Mouse (Mus musculus): ENCODE measurements around the gene Caprin1. TPM values are rescaled to one million over a fixed set of nuclear protein-coding genes. Genes with fewer than 3 reads are reported as not detected.

The Caprin1 gene
- polyA plus RNA-seq, 1 experiment from 2014 or later = 104 TPM

DNA sequence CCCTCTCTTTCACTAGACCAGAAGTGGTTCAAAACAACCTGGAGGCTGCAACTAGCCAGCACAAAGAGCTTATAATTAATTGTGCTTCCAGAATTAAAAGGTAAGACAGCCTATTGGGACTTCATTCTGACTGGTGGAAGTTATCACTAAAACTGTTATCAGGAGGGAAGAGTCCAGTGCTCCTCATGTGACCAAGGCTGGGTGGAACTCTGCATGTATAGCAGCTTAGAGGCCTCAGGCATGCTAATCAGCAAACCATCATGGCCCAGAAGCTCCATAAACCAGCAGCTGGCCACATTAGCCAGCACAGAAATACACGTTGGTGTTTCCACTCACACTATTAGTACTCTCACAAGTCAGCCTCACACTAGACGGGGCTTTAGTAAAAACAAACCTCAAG lies 50.7 kb downstream of the Caprin1 start:
- Histone ChIP-seq H3K27me3 (ENCODE audit: control insufficient read depth, insufficient read depth, low read depth, low read length) (no peaks in the 10 kb centered on the region), H3K4me1 (ENCODE audit: control insufficient read depth, low read depth, low read length) (peaks cover 2% of the 10 kb centered on the region; the same call in 1 of the 2 replicates), H3K27ac (ENCODE audit: low read length) (no peak overlapping the region), H3K9me3 (replicated peaks; ENCODE audit: control insufficient read depth, low read length) (no peaks in the 10 kb centered on the region), H3K4me2 (ENCODE audit: low read depth, low read length) (no peak overlapping the region), H3K9ac (ENCODE audit: low read depth, low read length) (no peak overlapping the region), H3K4me3 (ENCODE audit: low read depth, low read length) (no peak overlapping the region), H3K36me3 (ENCODE audit: control insufficient read depth, insufficient read depth) (peaks cover 20% of the 10 kb centered on the region; the same call in 1 of the 2 replicates)
- WGBS (ENCODE audit: insufficient replicate concordance) = 54% methylated on average over 2 of the region's 2 CpGs
- peak; percentile 30; the same call in 1 of the 2 replicates for ATAC-seq (ENCODE audit: low read depth)

DNA sequence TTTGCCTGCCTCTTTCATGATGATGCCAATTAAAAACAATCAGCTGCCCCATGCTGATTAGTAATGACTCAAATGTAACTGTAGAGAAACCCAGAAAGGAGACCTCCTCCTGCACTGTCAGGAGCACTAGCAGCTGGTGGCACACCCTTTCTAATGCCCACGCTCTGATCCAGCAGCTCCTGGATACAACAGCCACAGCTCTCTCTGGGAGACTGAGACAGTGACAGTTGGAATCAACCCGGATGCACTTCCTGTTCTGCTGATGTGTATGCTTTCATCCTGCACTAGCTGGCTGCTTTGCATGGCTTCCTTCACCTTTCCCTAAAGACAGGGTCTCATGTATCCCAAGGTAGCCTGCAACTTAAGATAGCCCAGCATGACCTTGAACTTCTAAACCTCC lies 51.4 kb downstream of the Caprin1 start:
- H3K36me3 ChIP-seq (ENCODE audit: control insufficient read depth, insufficient read depth) = peaks cover 16% of the 10 kb centered on the region; the same call in 1 of the 2 replicates

GRCm38 (mm10) chr2:103745481-103745880 lies 52.0 kb downstream of the Caprin1 start:
- H3K36me3 ChIP-seq (ENCODE audit: control insufficient read depth, insufficient read depth) = peaks cover 16% of the 10 kb centered on the region; the same call in 1 of the 2 replicates
- H3K9me3 ChIP-seq (replicated peaks; ENCODE audit: control insufficient read depth, low read length) = no peaks in the 10 kb centered on the region
- no peak overlapping the region for H3K4me2 ChIP-seq (ENCODE audit: low read depth, low read length)
- H3K4me1 ChIP-seq (ENCODE audit: control insufficient read depth, low read depth, low read length) = peaks cover 2% of the 10 kb centered on the region; the same call in 1 of the 2 replicates
- 74% methylated on average over 5 of the region's 5 CpGs for WGBS (ENCODE audit: insufficient replicate concordance)
- no peak for ATAC-seq (ENCODE audit: low read depth)
- no peak overlapping the region for H3K4me3 ChIP-seq (ENCODE audit: low read depth, low read length)
- no peak overlapping the region for H3K27ac ChIP-seq (ENCODE audit: low read length)
- no peaks in the 10 kb centered on the region for H3K27me3 ChIP-seq (ENCODE audit: control insufficient read depth, insufficient read depth, low read depth, low read length)
- H3K9ac ChIP-seq (ENCODE audit: low read depth, low read length) = no peak overlapping the region

More for the DNA sequence above, 51.4 kb downstream of the Caprin1 start:
- Histone ChIP-seq H3K27me3 (ENCODE audit: control insufficient read depth, insufficient read depth, low read depth, low read length) (no peaks in the 10 kb centered on the region), H3K4me1 (ENCODE audit: control insufficient read depth, low read depth, low read length) (peaks cover 2% of the 10 kb centered on the region; the same call in 1 of the 2 replicates), H3K9me3 (replicated peaks; ENCODE audit: control insufficient read depth, low read length) (no peaks in the 10 kb centered on the region), H3K4me2 (ENCODE audit: low read depth, low read length) (no peak overlapping the region), H3K27ac (ENCODE audit: low read length) (no peak overlapping the region), H3K9ac (ENCODE audit: low read depth, low read length) (no peak overlapping the region), H3K4me3 (ENCODE audit: low read depth, low read length) (no peak overlapping the region)
- no peak for ATAC-seq (ENCODE audit: low read depth)
- WGBS (ENCODE audit: insufficient replicate concordance) = 62% methylated on average over 2 of the region's 2 CpGs

DNA sequence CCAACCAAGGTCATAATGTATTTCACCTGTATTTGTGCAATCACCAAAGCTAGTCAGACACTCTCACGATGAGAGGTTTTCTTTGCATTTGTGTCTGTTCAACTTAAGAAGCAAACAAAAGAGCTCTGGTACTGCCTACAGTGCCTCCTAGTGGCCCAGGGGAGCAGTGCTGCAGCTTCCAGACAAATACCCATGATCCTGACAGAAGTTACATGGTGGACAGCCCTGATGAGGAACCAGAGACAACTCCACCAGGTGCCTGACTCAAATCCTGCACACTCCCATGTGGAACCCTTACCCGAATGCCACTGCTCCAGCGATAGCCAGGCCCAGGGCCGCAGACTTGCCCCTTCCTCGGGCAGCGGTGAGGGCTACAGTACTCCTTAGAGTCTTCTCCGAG lies 53.5 kb downstream of the Caprin1 start:
- H3K36me3 ChIP-seq (ENCODE audit: control insufficient read depth, insufficient read depth) = peaks cover 16% of the 10 kb centered on the region; the same call in 1 of the 2 replicates
- H3K9me3 ChIP-seq (replicated peaks; ENCODE audit: control insufficient read depth, low read length) = no peaks in the 10 kb centered on the region
- ATAC-seq (ENCODE audit: low read depth) = no peak
- H3K4me3 ChIP-seq (ENCODE audit: low read depth, low read length) = no peak overlapping the region
- H3K27me3 ChIP-seq (ENCODE audit: control insufficient read depth, insufficient read depth, low read depth, low read length) = no peaks in the 10 kb centered on the region
- 77% methylated on average over 7 of the region's 7 CpGs for WGBS (ENCODE audit: insufficient replicate concordance)
- no peak overlapping the region for H3K4me2 ChIP-seq (ENCODE audit: low read depth, low read length)
- H3K27ac ChIP-seq (ENCODE audit: low read length) = no peak overlapping the region
- H3K4me1 ChIP-seq (ENCODE audit: control insufficient read depth, low read depth, low read length) = peaks cover 2% of the 10 kb centered on the region; the same call in 1 of the 2 replicates
- no peak overlapping the region for H3K9ac ChIP-seq (ENCODE audit: low read depth, low read length)

DNA sequence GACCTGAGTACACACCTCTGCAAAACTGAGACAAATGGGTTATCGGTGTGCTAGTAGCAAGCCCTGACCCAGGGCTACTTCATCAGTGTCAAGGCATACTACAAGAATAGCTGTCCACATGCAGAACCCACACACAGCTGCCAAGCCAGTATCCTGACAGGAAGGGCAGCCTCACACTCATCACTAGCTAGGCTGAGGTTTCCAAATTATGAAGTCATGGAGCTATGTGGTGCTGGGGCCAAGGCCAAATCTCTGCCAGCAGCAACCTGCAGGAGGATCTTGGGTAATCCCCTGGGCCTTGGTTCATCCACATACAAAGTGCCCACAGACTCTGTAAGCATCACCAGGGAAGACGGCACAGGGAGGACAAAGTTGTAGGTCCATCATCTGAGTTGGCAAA lies 53.9 kb downstream of the Caprin1 start:
- Histone ChIP-seq H3K9me3 (replicated peaks; ENCODE audit: control insufficient read depth, low read length) (no peaks in the 10 kb centered on the region), H3K4me1 (ENCODE audit: control insufficient read depth, low read depth, low read length) (peaks cover 2% of the 10 kb centered on the region; the same call in 1 of the 2 replicates), H3K27me3 (ENCODE audit: control insufficient read depth, insufficient read depth, low read depth, low read length) (no peaks in the 10 kb centered on the region), H3K4me2 (ENCODE audit: low read depth, low read length) (no peak overlapping the region), H3K9ac (ENCODE audit: low read depth, low read length) (no peak overlapping the region), H3K27ac (ENCODE audit: low read length) (no peak overlapping the region), H3K4me3 (ENCODE audit: low read depth, low read length) (no peak overlapping the region), H3K36me3 (ENCODE audit: control insufficient read depth, insufficient read depth) (peaks cover 18% of the 10 kb centered on the region; the same call in 1 of the 2 replicates)
- ATAC-seq (ENCODE audit: low read depth) = no peak
- WGBS (ENCODE audit: insufficient replicate concordance) = 88% methylated on average over 2 of the region's 2 CpGs

DNA sequence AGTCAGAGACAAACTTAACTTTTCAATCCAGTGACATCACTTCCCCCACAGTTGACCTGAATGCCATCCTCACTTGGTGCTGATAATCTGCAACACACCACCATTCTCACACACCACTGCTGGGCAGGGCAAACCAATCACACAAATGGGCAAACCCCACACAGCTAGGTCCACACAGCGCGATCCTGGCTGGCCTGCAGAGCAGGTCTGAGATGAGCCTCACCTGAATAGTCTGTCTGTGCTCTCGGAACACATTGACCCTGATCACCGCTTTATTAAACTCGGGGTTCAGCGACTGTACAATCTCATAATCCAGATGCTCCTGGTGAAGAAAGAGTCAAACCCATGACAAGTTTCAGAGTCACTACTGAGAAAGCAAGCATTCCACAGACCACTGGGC lies 54.6 kb downstream of the Caprin1 start:
- Histone ChIP-seq H3K4me2 (ENCODE audit: low read depth, low read length) (no peak overlapping the region), H3K4me1 (ENCODE audit: control insufficient read depth, low read depth, low read length) (peaks cover 2% of the 10 kb centered on the region; the same call in 1 of the 2 replicates), H3K9me3 (replicated peaks; ENCODE audit: control insufficient read depth, low read length) (no peaks in the 10 kb centered on the region), H3K4me3 (ENCODE audit: low read depth, low read length) (no peak overlapping the region), H3K9ac (ENCODE audit: low read depth, low read length) (no peak overlapping the region), H3K36me3 (ENCODE audit: control insufficient read depth, insufficient read depth) (peaks cover 15% of the 10 kb centered on the region; the same call in 1 of the 2 replicates), H3K27me3 (ENCODE audit: control insufficient read depth, insufficient read depth, low read depth, low read length) (no peaks in the 10 kb centered on the region), H3K27ac (ENCODE audit: low read length) (no peak overlapping the region)
- ATAC-seq (ENCODE audit: low read depth) = no peak
- 81% methylated on average over 6 of the region's 6 CpGs for WGBS (ENCODE audit: insufficient replicate concordance)

DNA sequence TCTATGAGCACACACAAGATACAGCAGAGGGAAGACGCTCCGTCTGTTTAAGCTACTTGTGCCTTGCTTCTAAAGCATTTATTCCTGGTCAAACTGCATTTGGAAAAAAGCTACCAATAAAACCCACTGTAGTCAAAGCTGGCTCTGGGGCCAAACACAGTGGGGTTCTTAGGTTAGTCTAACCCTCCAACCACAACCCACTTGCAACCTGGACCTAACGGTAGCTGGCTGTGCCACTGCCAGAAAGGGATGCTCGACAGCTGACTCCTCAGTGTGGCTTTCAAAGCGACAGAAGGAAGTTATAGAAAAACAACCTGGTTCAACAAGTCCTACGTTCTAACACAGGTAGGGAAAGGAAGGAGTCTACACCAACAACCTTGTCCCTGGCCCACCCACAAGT lies 66.0 kb downstream of the Caprin1 start:
- H3K36me3 ChIP-seq (ENCODE audit: control insufficient read depth, insufficient read depth) = peaks cover 9% of the 10 kb centered on the region
- H3K9me3 ChIP-seq (replicated peaks; ENCODE audit: control insufficient read depth, low read length) = no peaks in the 10 kb centered on the region
- H3K4me1 ChIP-seq (ENCODE audit: control insufficient read depth, low read depth, low read length) = no peaks in the 10 kb centered on the region
- 79% methylated on average over 6 of the region's 6 CpGs for WGBS (ENCODE audit: insufficient replicate concordance)
- H3K4me3 ChIP-seq (ENCODE audit: low read depth, low read length) = no peak overlapping the region
- H3K4me2 ChIP-seq (ENCODE audit: low read depth, low read length) = no peak overlapping the region
- no peak for ATAC-seq (ENCODE audit: low read depth)
- no peak overlapping the region for H3K27ac ChIP-seq (ENCODE audit: low read length)
- no peaks in the 10 kb centered on the region for H3K27me3 ChIP-seq (ENCODE audit: control insufficient read depth, insufficient read depth, low read depth, low read length)
- no peak overlapping the region for H3K9ac ChIP-seq (ENCODE audit: low read depth, low read length)

DNA sequence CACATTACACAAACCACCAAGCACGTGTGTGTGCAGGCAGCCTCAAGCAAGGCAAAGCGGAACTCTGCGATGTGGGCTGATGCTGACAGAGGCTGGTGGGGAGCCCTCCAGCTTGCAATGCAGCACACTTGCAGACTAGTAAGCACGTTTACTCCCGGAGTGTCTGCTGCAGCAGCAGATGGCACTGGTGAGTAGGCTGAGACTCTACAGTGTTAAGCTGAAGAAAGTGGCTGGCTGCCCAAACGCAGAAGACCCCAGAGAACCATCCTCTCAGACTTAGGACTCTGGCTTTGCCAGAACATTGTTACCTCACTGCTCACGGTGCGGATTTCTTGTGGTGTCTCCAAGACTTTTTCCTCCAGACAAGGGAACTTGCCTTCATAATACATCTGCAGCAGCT lies 66.5 kb downstream of the Caprin1 start:
- no peak for ATAC-seq (ENCODE audit: low read depth)
- no peak overlapping the region for H3K4me3 ChIP-seq (ENCODE audit: low read depth, low read length)
- H3K4me1 ChIP-seq (ENCODE audit: control insufficient read depth, low read depth, low read length) = no peaks in the 10 kb centered on the region
- peaks cover 11% of the 10 kb centered on the region for H3K36me3 ChIP-seq (ENCODE audit: control insufficient read depth, insufficient read depth)
- H3K27me3 ChIP-seq (ENCODE audit: control insufficient read depth, insufficient read depth, low read depth, low read length) = no peaks in the 10 kb centered on the region
- H3K27ac ChIP-seq (ENCODE audit: low read length) = no peak overlapping the region
- H3K9ac ChIP-seq (ENCODE audit: low read depth, low read length) = no peak overlapping the region
- no peaks in the 10 kb centered on the region for H3K9me3 ChIP-seq (replicated peaks; ENCODE audit: control insufficient read depth, low read length)
- WGBS (ENCODE audit: insufficient replicate concordance) = 79% methylated on average over 8 of the region's 8 CpGs
- H3K4me2 ChIP-seq (ENCODE audit: low read depth, low read length) = no peak overlapping the region

DNA sequence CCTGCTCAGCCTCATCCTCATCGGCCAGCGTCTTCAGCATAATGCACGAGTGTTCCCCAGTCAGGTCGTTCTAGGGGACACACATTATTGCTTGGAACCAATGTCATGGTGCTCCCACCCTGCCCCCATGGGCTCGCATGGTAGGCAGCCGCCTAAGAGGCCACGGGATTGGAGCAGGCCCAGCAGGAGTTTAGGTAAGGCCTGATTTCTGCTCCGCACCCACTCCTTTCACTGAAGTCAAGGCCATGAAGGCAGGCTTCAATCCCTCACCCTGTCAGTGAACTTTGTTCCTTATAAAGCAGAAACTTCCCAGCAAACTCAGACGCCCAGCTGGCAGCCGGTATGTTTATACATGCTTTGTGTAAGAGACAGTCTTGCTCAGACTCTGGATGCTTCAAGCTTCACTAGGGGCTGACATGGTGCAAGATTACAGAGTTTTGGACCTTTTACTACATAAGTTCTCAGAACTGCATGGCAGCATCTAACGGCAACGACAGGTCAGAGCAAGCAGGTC lies 69.4 kb downstream of the Caprin1 start:
- WGBS (ENCODE audit: insufficient replicate concordance) = 73% methylated on average over 12 of the region's 12 CpGs
- Histone ChIP-seq H3K27me3 (ENCODE audit: control insufficient read depth, insufficient read depth, low read depth, low read length) (no peaks in the 10 kb centered on the region), H3K4me1 (ENCODE audit: control insufficient read depth, low read depth, low read length) (no peaks in the 10 kb centered on the region), H3K27ac (ENCODE audit: low read length) (no peak overlapping the region), H3K36me3 (ENCODE audit: control insufficient read depth, insufficient read depth) (peaks cover 7% of the 10 kb centered on the region; the same call in 1 of the 2 replicates), H3K9me3 (replicated peaks; ENCODE audit: control insufficient read depth, low read length) (no peaks in the 10 kb centered on the region), H3K4me3 (ENCODE audit: low read depth, low read length) (no peak overlapping the region), H3K9ac (ENCODE audit: low read depth, low read length) (no peak overlapping the region), H3K4me2 (ENCODE audit: low read depth, low read length) (no peak overlapping the region)
- no peak; the same call in 1 of the 2 replicates for ATAC-seq (ENCODE audit: low read depth)
